Mouse (Mus musculus) MEL (cell line): ENCODE data around the gene Mogat2.

ENCODE experiments used
- CTCF ChIP-seq, 3 experiments: IDR thresholded peaks in 2 of 3; conservative IDR thresholded peaks in 1 of 3; 2 replicates each; pipeline ENCODE4 v1.5.1; 2011 to 2012; ENCODE audit warnings: low read length in 3 of 3, low read depth in 2 of 3, mild to moderate bottlenecking in 2 of 3, improper control_type of control experiment in 1 of 3, inconsistent platforms in 1 of 3, mixed read lengths in 1 of 3, moderate library complexity in 1 of 3; ENCODE audit not compliant: control insufficient read depth in 1 of 3, insufficient read depth in 1 of 3, poor library complexity in 1 of 3, severe bottlenecking in 1 of 3
- MAX ChIP-seq: IDR thresholded peaks from 2 replicates; pipeline ENCODE4 v1.6.1; 2011; ENCODE audit warnings: low read length, improper control_type of control experiment
- USF1 ChIP-seq: IDR thresholded peaks from 2 replicates; pipeline ENCODE4 v1.6.1; 2014; ENCODE audit warnings: low read depth, mild to moderate bottlenecking, inconsistent platforms, low read length, improper control_type of control experiment, moderate library complexity

GRCm38 (mm10) chr7:99202163-99202562 lies 36.3 kb downstream of the Mogat2 start:
- TF ChIP-seq MAX (no peak), CTCF (IDR thresholded peaks at IDR 0.05 in 2 of 3, conservative IDR thresholded peaks at IDR 0.05 in 1 of 3; ENCODE audit: control insufficient read depth in 1 of 3, insufficient read depth in 1 of 3, low read depth in 2 of 3, low read length in 3 of 3, poor library complexity in 1 of 3, severe bottlenecking in 1 of 3) (no peak), USF1 (no peak)
